Mouse (Mus musculus) E14TG2a.4 (cell line): Measurements from ENCODE around the gene Kcnip4.

Source experiments
- H3K27me3 ChIP-seq: 2 replicates; pipeline ENCODE4 v1.6.1; 2014; ENCODE audit warnings: low read length, control low read depth; ENCODE audit not compliant: insufficient read depth
- H3K36me3 ChIP-seq: 2 replicates; pipeline ENCODE4 v1.6.1; 2014; ENCODE audit warnings: low read length, control low read depth; ENCODE audit not compliant: insufficient read depth
- H3K4me1 ChIP-seq: replicated peaks from 2 replicates; pipeline ENCODE4 v1.6.1; 2014; ENCODE audit warnings: low read depth, low read length, control low read depth
- H3K4me3 ChIP-seq: replicated peaks from 2 replicates; pipeline ENCODE4 v1.5.1; 2014; ENCODE audit warnings: mild to moderate bottlenecking, low read length
- H3K9me3 ChIP-seq: 2 replicates; pipeline ENCODE4 v1.6.1; 2014; ENCODE audit warnings: low read length, control low read depth
- CTCF ChIP-seq: conservative IDR thresholded peaks from 2 replicates; pipeline ENCODE4 v1.5.1; 2014; ENCODE audit warnings: low read length
- NANOG ChIP-seq: IDR thresholded peaks from 2 replicates; pipeline ENCODE4 v1.6.1; 2014; ENCODE audit warnings: borderline replicate concordance, low read length, mixed read lengths
- POU5F1 ChIP-seq: IDR thresholded peaks from 2 replicates; pipeline ENCODE4 v1.6.1; 2014; ENCODE audit warnings: low read length, borderline replicate concordance

Gene Kcnip4

GRCm38 (mm10) chr5:49498743-49499142 is 26.0 kb downstream of the Kcnip4 start:
- H3K4me3 ChIP-seq = no peak overlapping the region
- H3K27me3 ChIP-seq = no peaks in the 10 kb centered on the region
- TF ChIP-seq POU5F1 (no peak), CTCF (no peak), NANOG (no peak)
- H3K9me3 ChIP-seq = no peaks in the 10 kb centered on the region
- H3K4me1 ChIP-seq = no peaks in the 10 kb centered on the region
- no peaks in the 10 kb centered on the region for H3K36me3 ChIP-seq

GRCm38 (mm10) chr5:49487270-49487669 is 37.4 kb downstream of the Kcnip4 start:
- TF ChIP-seq POU5F1 = no peak
- no peak for TF ChIP-seq CTCF
- TF ChIP-seq NANOG = no peak
- H3K4me1 ChIP-seq = no peaks in the 10 kb centered on the region
- H3K4me3 ChIP-seq = no peak overlapping the region
- H3K27me3 ChIP-seq = no peaks in the 10 kb centered on the region
- H3K36me3 ChIP-seq = no peaks in the 10 kb centered on the region
- no peaks in the 10 kb centered on the region for H3K9me3 ChIP-seq

GRCm38 (mm10) chr5:49470738-49471137 is 54.0 kb downstream of the Kcnip4 start:
- Histone ChIP-seq H3K36me3 (no peaks in the 10 kb centered on the region), H3K9me3 (no peaks in the 10 kb centered on the region), H3K4me3 (no peak overlapping the region), H3K4me1 (no peaks in the 10 kb centered on the region), H3K27me3 (no peaks in the 10 kb centered on the region)
- TF ChIP-seq CTCF (no peak), NANOG (no peak), POU5F1 (no peak)

GRCm38 (mm10) chr5:49460643-49461276 is 63.9 kb downstream of the Kcnip4 start:
- no peaks in the 10 kb centered on the region for H3K36me3 ChIP-seq
- TF ChIP-seq CTCF (no peak), POU5F1 (no peak), NANOG (no peak)

GRCm38 (mm10) chr5:49453100-49453499 is 71.6 kb downstream of the Kcnip4 start:
- H3K4me3 ChIP-seq = no peak overlapping the region
- H3K9me3 ChIP-seq = no peaks in the 10 kb centered on the region
- no peak for TF ChIP-seq CTCF
- H3K4me1 ChIP-seq = no peaks in the 10 kb centered on the region
- no peaks in the 10 kb centered on the region for H3K36me3 ChIP-seq
- no peaks in the 10 kb centered on the region for H3K27me3 ChIP-seq

More at GRCm38 (mm10) chr5:49460643-49461276, 63.9 kb downstream of the Kcnip4 start:
- Histone ChIP-seq H3K9me3 (no peaks in the 10 kb centered on the region), H3K4me3 (no peak overlapping the region), H3K4me1 (no peaks in the 10 kb centered on the region), H3K27me3 (no peaks in the 10 kb centered on the region)

- Histone ChIP-seq H3K4me1 (no peaks in the 10 kb centered on the region), H3K27me3 (no peaks in the 10 kb centered on the region), H3K4me3 (no peak overlapping the region), H3K36me3 (no peaks in the 10 kb centered on the region), H3K9me3 (no peaks in the 10 kb centered on the region)
- TF ChIP-seq POU5F1 (no peak), NANOG (no peak), CTCF (no peak)
These were observed 73.4 kb downstream of the Kcnip4 start for GRCm38 (mm10) chr5:49451295-49451694.

GRCm38 (mm10) chr5:49450876-49451275 is 73.8 kb downstream of the Kcnip4 start:
- Histone ChIP-seq H3K4me3 (no peak overlapping the region), H3K4me1 (no peaks in the 10 kb centered on the region), H3K27me3 (no peaks in the 10 kb centered on the region), H3K36me3 (no peaks in the 10 kb centered on the region), H3K9me3 (no peaks in the 10 kb centered on the region)
- TF ChIP-seq NANOG (no peak), CTCF (no peak), POU5F1 (no peak)

- no peaks in the 10 kb centered on the region for H3K9me3 ChIP-seq
- TF ChIP-seq CTCF = no peak
- no peak for TF ChIP-seq POU5F1
- TF ChIP-seq NANOG = no peak
- H3K4me1 ChIP-seq = no peaks in the 10 kb centered on the region
- H3K4me3 ChIP-seq = no peak overlapping the region
- no peaks in the 10 kb centered on the region for H3K27me3 ChIP-seq
- no peaks in the 10 kb centered on the region for H3K36me3 ChIP-seq
These were observed 87.5 kb downstream of the Kcnip4 start for GRCm38 (mm10) chr5:49437236-49437635.

- Histone ChIP-seq H3K4me3 (no peak overlapping the region), H3K4me1 (no peaks in the 10 kb centered on the region), H3K36me3 (no peaks in the 10 kb centered on the region), H3K9me3 (no peaks in the 10 kb centered on the region), H3K27me3 (no peaks in the 10 kb centered on the region)
- TF ChIP-seq CTCF (no peak), POU5F1 (no peak), NANOG (no peak)
These were observed 97.0 kb downstream of the Kcnip4 start for GRCm38 (mm10) chr5:49427689-49428088.
